In genomic region chr2:17443581-17443980, GRCm38 (mm10) we compare ENCODE assay signal across 20 mouse cellular contexts.
DNase-seq lines count a peak whose midpoint lies in the region; ATAC-seq and TF ChIP-seq lines count a peak whose summit lies in the region.
"Had no signal": no experiment of that assay in that cellular context is flagged by ENCODE, and none has a peak within 500 bp of the region (broad histone marks: within the 10 kb centered on the region; RNA-seq: fewer than 3 reads in every experiment).

No protein-coding gene starts in this region.

- peaks cover 13% of the 10 kb centered on the region for H3K4me1 ChIP-seq in embryonic facial prominence, embryonic 10.5 days
- H3K4me1 ChIP-seq in thymus, adult 2 months (replicated peaks; ENCODE audit: control insufficient read depth, insufficient read depth, low read length), result no peaks in the 10 kb centered on the region
- no peaks in the 10 kb centered on the region for H3K4me1 ChIP-seq in forebrain, embryonic 16.5 days (replicated peaks; ENCODE audit: control insufficient read depth, insufficient read depth, low read length)
- H3K4me1 ChIP-seq: embryonic facial prominence, embryonic 13.5 days; forebrain, embryonic 13.5 days; heart, embryonic 10.5 days; hindbrain, embryonic 13.5 days; intestine, embryonic 15.5 days had no signal

- H3K27ac ChIP-seq in embryonic facial prominence, embryonic 10.5 days (replicated peaks), result no peak overlapping the region
- H3K27ac ChIP-seq in thymus, adult 2 months (ENCODE audit: control insufficient read depth, insufficient read depth, low read length), result no peak overlapping the region
- no peak overlapping the region for H3K27ac ChIP-seq in forebrain, embryonic 16.5 days (ENCODE audit: low read length)
- H3K27ac ChIP-seq: embryonic facial prominence, embryonic 13.5 days; forebrain, embryonic 13.5 days; heart, embryonic 10.5 days; hindbrain, embryonic 13.5 days; intestine, embryonic 15.5 days had no signal

- no peaks in the 10 kb centered on the region for H3K9me3 ChIP-seq in embryonic facial prominence, embryonic 10.5 days
- no peaks in the 10 kb centered on the region for H3K9me3 ChIP-seq in forebrain, embryonic 16.5 days (ENCODE audit: control insufficient read depth, low read length)
- H3K9me3 ChIP-seq: embryonic facial prominence, embryonic 13.5 days; forebrain, embryonic 13.5 days; heart, embryonic 10.5 days; hindbrain, embryonic 13.5 days; intestine, embryonic 15.5 days had no signal

- no peak for ATAC-seq in forebrain, embryonic 16.5 days
- ATAC-seq: forebrain, embryonic 13.5 days; intestine, embryonic 15.5 days had no signal

- DNase-seq in embryo, embryonic 10 days (ENCODE audit: low spot score), result peak; percentile 69
- peak; percentile 60 for DNase-seq in embryo, embryonic 10.5 days (ENCODE audit: low spot score)
- DNase-seq in embryonic facial prominence, embryonic 10.5 days (ENCODE audit: low spot score), result peak; percentile 57
- DNase-seq in mesoderm, embryonic 11.5 days (ENCODE audit: low read depth, low spot score), result peak; percentile 27
- DNase-seq in urinary bladder, postnatal 36 days (ENCODE audit: low spot score in 2 of 2), result no peak
- DNase-seq in thymus, adult 2 months, result no peak
- DNase-seq: adrenal gland, adult 8-10 months; adrenal gland, postnatal 36 days; cerebellum, adult 2 months; cerebellum, postnatal 10 days; gastrocnemius, postnatal 10 days; heart, adult 18-20 months; heart, postnatal 10 days; heart, postnatal 4 days had no signal

- TF ChIP-seq POLR2A in thymus, adult 2 months (IDR thresholded peaks at IDR 0.05; ENCODE audit: control insufficient read depth, extremely low read depth, insufficient read depth, low read length, poor library complexity), result no peak

- H3K4me2 ChIP-seq in forebrain, embryonic 16.5 days (ENCODE audit: low read length), result no peak overlapping the region
- H3K4me2 ChIP-seq: embryonic facial prominence, embryonic 13.5 days; forebrain, embryonic 13.5 days; hindbrain, embryonic 13.5 days; intestine, embryonic 15.5 days had no signal

- H3K4me3 ChIP-seq in embryonic facial prominence, embryonic 10.5 days, result no peak overlapping the region
- H3K4me3 ChIP-seq in thymus, adult 2 months (ENCODE audit: control insufficient read depth, insufficient read depth, low read length), result no peak overlapping the region
- H3K4me3 ChIP-seq in forebrain, embryonic 16.5 days (replicated peaks; ENCODE audit: low read length), result no peak overlapping the region
- H3K4me3 ChIP-seq: embryonic facial prominence, embryonic 13.5 days; forebrain, embryonic 13.5 days; heart, embryonic 10.5 days; hindbrain, embryonic 13.5 days; intestine, embryonic 15.5 days had no signal

- no peak overlapping the region for H3K9ac ChIP-seq in forebrain, embryonic 16.5 days (replicated peaks; ENCODE audit: low read depth, low read length)
- H3K9ac ChIP-seq: embryonic facial prominence, embryonic 13.5 days; forebrain, embryonic 13.5 days; hindbrain, embryonic 13.5 days; intestine, embryonic 15.5 days had no signal

- WGBS in embryonic facial prominence, embryonic 10.5 days, result 17% methylated on average over 7 of the region's 7 CpGs
- WGBS in thymus, adult 2 months, result 89% methylated on average over 7 of the region's 7 CpGs
- 64% methylated on average over 7 of the region's 7 CpGs for WGBS in forebrain, embryonic 16.5 days

- H3K36me3 ChIP-seq in embryonic facial prominence, embryonic 10.5 days (replicated peaks), result no peaks in the 10 kb centered on the region
- no peaks in the 10 kb centered on the region for H3K36me3 ChIP-seq in thymus, adult 2 months (ENCODE audit: control insufficient read depth, insufficient read depth, low read length)
- H3K36me3 ChIP-seq in forebrain, embryonic 16.5 days (ENCODE audit: control insufficient read depth, insufficient read depth), result no peaks in the 10 kb centered on the region
- H3K36me3 ChIP-seq: embryonic facial prominence, embryonic 13.5 days; hindbrain, embryonic 13.5 days; intestine, embryonic 15.5 days had no signal

- no peak for TF ChIP-seq CTCF in thymus, adult 2 months (IDR thresholded peaks at IDR 0.05; ENCODE audit: borderline replicate concordance, control insufficient read depth, extremely low read depth, insufficient read depth, low read length, poor library complexity)

- no peaks in the 10 kb centered on the region for H3K27me3 ChIP-seq in embryonic facial prominence, embryonic 10.5 days (replicated peaks; ENCODE audit: low read depth, poor library complexity, severe bottlenecking)
- no peaks in the 10 kb centered on the region for H3K27me3 ChIP-seq in thymus, adult 2 months (ENCODE audit: control insufficient read depth, insufficient read depth, low read length)
- no peaks in the 10 kb centered on the region for H3K27me3 ChIP-seq in forebrain, embryonic 16.5 days (replicated peaks; ENCODE audit: control insufficient read depth, insufficient read depth, low read length)
- H3K27me3 ChIP-seq: intestine, embryonic 15.5 days had no signal

Comparison
In these comparisons a context has a peak if more than half of its experiments do, and no peak if none do; other contexts are left out.
1. DNase-seq: peak in embryo, embryonic 10 days (single experiment), embryo, embryonic 10.5 days (single experiment), embryonic facial prominence, embryonic 10.5 days (single experiment) and mesoderm, embryonic 11.5 days (single experiment); none in urinary bladder, postnatal 36 days (0 of 2) and thymus, adult 2 months (single experiment).